Mouse (Mus musculus) urinary bladder, postnatal 36 days (tissue): ENCODE measurements around the gene Ophn1.

Source experiments
- DNase-seq, 2 experiments: peaks; one replicate each; pipeline ENCODE4 v3.0.0; 2022; ENCODE audit warnings: low spot score in 2 of 2, mixed read lengths in 1 of 2

Gene Ophn1

DNA sequence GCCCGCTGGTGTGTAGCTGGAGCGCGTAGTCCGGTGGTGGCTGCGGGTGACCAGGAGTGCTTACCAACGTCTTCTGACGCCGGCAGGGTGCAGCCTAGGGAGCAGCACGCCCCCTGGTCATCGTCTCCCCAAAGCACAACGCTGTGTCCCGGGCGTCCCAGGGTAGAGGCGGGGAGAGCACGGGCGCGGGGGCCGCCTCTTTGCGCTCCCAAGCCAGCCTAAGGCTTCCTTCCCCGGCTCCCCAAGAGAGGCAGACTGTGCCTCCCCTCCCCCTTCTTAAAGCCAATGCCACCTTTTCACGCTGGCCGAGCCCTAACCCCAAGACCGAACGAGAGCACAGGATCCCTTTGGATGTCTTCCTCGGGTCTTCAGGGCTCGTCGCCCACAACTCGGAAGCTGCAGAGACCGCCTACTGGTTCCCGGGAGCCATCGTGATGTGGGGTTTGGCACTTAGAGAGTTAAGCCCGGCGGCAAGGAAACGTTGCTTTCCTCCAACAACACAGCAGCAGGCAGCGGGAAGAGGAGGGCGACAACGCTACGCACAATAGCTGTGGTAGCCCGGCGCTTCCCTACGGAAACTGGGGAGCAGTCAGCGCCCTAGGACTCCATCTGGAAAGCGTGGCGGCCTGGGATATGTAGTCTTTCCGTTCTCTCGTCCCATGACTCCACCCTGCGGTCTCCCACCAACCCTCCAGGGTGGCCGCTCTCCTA is at the start of gene Ophn1:
Gene Ophn1 (minus strand): TSS at position 620 of the 711 bp plus-strand sequence.
- DNase-seq, result peak; percentile 52 to 73

DNA sequence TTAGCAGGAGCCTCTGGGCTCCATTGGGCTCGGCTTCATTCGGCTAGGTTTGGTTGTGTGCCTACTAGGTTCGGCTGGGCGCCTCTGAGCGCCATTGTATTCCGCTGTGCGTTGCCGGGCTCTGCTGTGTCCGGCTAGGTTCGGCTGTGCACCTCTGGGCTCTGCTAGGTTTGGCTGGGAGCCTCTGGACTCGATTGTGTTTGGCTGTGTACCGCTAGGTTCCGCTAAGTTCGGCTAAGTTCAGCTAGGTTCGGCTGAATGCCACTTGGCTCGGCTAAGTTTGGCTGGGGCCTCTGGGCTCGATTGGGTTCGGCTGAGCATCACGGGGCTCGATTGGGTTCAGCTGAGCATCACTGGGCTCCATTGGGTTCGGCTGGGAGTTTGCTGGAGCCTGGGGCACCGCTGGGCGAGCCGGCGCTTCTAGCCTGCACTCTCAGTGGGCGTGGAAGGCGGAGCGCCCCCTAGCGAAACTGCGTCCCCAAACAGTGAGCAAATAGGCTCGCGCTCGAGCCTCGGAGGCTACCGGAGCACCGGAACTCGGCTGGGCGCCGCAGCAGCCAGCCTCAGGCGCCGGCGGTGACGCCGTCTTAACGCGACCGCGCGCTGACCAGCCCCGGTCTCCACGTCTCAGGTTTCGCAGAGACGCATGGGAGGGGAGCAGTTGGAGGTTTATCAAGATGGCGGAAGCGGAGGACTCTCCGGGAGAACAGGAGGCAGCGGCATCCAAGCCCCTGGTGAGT is 46.9 kb upstream of the Ophn1 start:
- peak; percentile 84 to 93 for DNase-seq

- peak; percentile 95 to 96 for DNase-seq
Observed at GRCm38 (mm10) chrX:98936707-98937554, 46.1 kb upstream of the Ophn1 start.

DNA sequence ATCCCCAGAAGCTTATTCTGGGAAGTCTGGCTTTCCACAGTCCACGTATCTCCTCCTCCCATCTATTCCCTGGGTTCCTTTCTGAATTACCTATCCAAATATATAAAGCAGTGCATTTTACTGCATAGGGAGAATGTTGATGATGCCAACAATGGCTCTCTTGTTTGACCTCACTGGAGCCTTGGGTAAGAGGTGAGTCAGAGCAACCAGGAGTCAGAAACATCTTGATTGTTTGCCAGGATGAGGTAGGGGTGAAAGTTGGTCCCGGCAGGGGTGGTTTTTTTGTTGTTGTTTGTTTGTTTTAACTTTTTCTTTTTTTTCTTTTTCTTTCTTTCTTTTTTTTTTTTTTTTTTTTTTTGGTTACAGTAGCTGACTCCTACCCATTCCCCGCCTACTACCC is 45.3 kb upstream of the Ophn1 start, which contains the start of gene Yipf6:
Gene Yipf6 (plus strand): TSS at position 216 of the 400 bp plus-strand sequence.
- DNase-seq, result no peak

DNA sequence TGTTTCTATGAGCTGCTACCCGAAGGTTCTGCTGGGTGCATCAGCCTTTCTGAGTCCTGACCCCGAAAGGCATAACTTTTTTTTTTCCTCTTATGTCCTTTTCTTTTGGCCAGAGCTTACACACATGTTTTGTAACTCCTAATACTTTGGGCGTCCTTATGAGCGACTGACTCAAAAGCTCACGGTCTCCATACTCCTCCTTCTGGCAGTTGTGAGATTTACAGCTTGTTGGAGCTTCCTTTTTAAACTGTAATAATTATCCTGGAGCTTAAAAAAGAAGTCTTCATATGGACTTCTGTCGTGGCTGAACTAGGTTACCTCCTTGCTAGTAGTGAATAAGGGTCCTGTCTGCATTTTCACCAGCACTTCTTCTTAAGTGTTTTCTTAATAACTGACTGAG is 28.6 kb upstream of the Ophn1 start:
- DNase-seq, result no peak

DNA sequence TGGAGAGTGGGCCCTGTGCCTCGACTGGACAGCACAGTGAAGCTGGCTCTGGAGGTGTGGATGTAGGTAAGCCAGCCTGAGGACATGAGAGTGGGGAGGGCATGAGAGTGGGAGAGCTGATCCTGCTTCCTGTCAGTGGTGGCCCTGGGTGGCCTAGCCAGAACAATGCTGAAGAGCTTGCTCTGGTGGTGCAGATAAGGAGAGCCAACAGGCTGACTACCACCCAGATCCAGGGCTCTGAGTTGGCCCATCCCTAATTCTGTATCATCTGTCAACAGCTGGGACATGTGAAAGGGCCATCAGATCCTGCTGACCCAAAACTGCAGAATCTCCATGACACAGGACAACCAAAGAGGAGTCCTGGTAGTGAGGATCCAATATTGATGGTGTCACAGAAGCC is 18.1 kb upstream of the Ophn1 start:
- DNase-seq, result no peak

- DNase-seq, result no peak
Observed at GRCm38 (mm10) chrX:98904226-98904625, 13.4 kb upstream of the Ophn1 start.

GRCm38 (mm10) chrX:98898307-98898706 is 7.5 kb upstream of the Ophn1 start:
- peak; percentile 5 to 66 for DNase-seq

GRCm38 (mm10) chrX:98890072-98890405 is 786 bp downstream of the Ophn1 start:
- DNase-seq, result no peak

- no peak for DNase-seq
Observed at GRCm38 (mm10) chrX:98881983-98882382, 8.8 kb downstream of the Ophn1 start.

DNA sequence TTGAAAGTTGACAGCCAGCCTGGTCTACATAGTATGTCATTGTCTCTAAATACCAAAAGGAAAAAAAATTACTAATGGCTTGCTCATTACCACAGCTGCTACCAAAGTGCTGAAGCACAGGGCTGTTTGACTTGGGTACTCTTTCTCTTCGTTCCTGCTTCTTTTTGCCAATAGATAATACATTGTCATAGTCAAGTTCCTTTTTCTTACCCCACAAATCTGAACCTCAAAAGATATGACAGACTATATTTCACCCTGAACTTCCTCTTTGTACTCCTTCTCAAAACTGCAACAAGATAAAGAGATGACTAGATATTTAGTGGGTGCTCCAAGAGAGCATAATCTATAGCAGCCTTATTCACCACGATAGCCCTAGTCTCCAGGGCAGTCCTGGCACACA is 9.7 kb downstream of the Ophn1 start:
- no peak for DNase-seq

DNA sequence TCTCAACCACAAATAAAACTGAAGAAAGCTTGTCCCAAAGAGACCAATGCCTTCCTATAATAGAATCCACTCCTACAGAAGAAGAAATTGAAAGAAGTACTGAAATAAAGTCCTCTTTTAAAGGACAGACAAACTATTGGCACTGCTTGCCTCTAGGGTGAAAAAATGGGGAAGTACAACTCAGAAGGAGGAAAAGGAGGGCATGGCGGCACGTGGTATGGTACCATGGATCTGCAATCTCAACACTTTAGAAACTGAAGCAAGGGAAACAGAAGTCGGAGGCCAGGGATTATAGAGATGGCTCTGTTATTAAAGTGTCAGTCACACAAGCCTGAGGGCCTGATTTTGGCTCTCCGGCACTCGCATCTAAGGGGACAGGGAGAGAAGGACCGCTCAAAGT is 10.5 kb downstream of the Ophn1 start:
- DNase-seq, result no peak

DNA sequence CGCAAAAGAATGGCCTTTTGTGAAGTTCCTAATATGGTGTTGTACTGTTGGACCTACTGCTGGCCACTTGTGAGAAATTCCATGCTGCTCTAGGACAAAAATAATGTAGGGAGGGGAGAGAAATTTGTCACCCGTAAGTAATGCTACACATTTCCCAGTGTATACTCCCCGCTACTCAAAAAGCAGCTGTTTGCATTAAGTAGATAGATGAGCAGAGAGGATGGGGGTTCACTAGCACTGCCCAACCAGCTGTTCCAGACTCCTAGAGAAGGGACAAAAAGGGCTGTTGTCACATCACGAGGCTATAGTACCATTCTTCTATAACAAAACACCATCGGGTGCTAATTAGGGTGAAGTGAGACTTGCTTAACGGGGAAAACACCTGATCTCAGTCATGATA is 15.7 kb downstream of the Ophn1 start:
- DNase-seq, result no peak

- DNase-seq, result no peak
Observed at GRCm38 (mm10) chrX:98874086-98874485, 16.7 kb downstream of the Ophn1 start.

- peak in 1 of 2 experiments; percentile 30 for DNase-seq
Observed at GRCm38 (mm10) chrX:98872064-98872463, 18.8 kb downstream of the Ophn1 start.

GRCm38 (mm10) chrX:98870541-98870940 is 20.3 kb downstream of the Ophn1 start:
- DNase-seq, result no peak

GRCm38 (mm10) chrX:98869735-98870134 is 21.1 kb downstream of the Ophn1 start:
- DNase-seq, result peak in 1 of 2 experiments; percentile 21

DNA sequence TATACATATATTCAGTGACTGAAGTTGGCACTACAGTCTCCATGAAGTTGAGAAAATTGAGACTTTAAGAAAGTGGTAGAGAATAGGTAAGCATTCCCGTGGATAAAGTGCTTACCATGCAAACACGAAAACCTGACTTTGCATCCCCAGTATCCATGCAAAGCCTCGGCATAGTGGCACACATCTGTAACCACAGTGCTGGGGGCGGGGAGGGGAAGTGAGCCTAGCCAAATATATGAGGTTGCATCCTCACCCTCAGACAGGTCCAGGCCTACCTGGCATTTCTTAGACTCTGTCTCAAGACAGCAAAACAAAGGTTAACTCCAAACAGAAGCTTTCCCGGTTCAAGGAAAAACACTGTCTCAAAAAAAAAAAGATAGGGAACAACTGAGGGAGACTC is 21.7 kb downstream of the Ophn1 start:
- DNase-seq, result no peak

- DNase-seq, result no peak
Observed at GRCm38 (mm10) chrX:98860167-98860566, 30.7 kb downstream of the Ophn1 start.

DNA sequence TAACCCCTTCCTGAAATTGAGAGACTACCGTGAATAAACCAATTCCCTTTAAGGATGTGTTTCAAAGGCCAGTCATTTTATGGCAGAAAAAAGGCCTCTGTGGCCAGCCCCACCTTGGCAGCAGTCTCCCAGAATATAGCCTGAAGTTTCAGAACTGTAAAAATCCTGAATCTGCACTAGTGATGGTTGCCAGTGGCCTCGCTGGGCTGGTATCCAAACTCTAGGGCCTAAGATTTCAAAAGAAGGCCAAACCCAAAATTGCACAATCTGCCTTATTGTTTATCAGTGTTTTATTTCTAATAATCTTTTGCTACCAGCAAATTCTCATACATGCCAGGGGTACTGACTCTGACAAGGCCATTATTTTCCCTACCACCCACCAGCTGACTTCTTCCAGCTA is 34.8 kb downstream of the Ophn1 start:
- DNase-seq, result peak; percentile 33 to 49

DNA sequence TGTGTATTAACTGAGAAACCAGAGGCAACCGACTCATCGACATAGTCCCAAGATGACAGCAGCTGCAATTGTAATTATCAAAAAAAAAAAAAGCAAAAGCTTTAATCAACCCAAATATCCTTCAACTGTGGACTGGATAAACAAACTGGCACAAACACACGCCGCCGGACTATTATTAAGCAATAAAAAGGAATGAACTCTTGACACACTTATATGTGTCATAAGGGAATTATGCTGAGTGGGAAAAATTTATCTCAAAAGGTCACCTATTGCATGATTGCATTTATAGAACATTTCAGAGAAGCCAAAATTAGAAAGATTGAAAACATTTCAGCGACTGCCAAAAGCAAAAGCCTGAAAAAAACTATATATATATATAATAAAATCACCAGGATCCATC is 40.0 kb downstream of the Ophn1 start:
- DNase-seq, result no peak

- DNase-seq, result no peak
Observed at GRCm38 (mm10) chrX:98841606-98842005, 49.2 kb downstream of the Ophn1 start.
